Mouse (Mus musculus): ENCODE measurements at regions not wholly inside any gene's neighbourhood (a gene's known extent, or its start where the extent isn't known, plus 50 kb on each side); places are given as distances from the start of the nearest gene placed in this dataset.

GRCm38 (mm10) chr10:118501571-118501970 lies 60.7 kb downstream of the Ifng start:
- DNase-seq = no peak

GRCm38 (mm10) chr10:118504811-118505210 lies 64.0 kb downstream of the Ifng start:
- no peak for DNase-seq

- DNase-seq = no peak
Observed at GRCm38 (mm10) chr10:118506154-118506553, 65.3 kb downstream of the Ifng start.

GRCm38 (mm10) chr10:118507630-118508029 lies 66.8 kb downstream of the Ifng start:
- DNase-seq = peak; percentile 5

GRCm38 (mm10) chr10:118516839-118517238 lies 76.0 kb downstream of the Ifng start:
- DNase-seq = no peak

- no peak for DNase-seq
Observed at GRCm38 (mm10) chr10:118517995-118518394, 77.1 kb downstream of the Ifng start.

GRCm38 (mm10) chr10:118545966-118546365 lies 105.1 kb downstream of the Ifng start:
- DNase-seq = peak; percentile 6

- DNase-seq = no peak
Observed at GRCm38 (mm10) chr10:118550201-118550600, 109.4 kb downstream of the Ifng start.

GRCm38 (mm10) chr10:118558848-118559247 lies 118.0 kb downstream of the Ifng start:
- DNase-seq = no peak

GRCm38 (mm10) chr10:118564041-118564440 lies 123.2 kb downstream of the Ifng start:
- DNase-seq = no peak

- DNase-seq = no peak
Observed at GRCm38 (mm10) chr10:118564528-118565268, 123.9 kb downstream of the Ifng start.

- DNase-seq = no peak
Observed at GRCm38 (mm10) chr10:118568617-118569016, 127.8 kb downstream of the Ifng start.

GRCm38 (mm10) chr10:118569424-118569823 lies 128.6 kb downstream of the Ifng start:
- no peak for DNase-seq

GRCm38 (mm10) chr10:118573247-118573646 lies 132.4 kb downstream of the Ifng start:
- DNase-seq = no peak

- DNase-seq = no peak
Observed at GRCm38 (mm10) chr10:118575570-118575969, 134.7 kb downstream of the Ifng start.

GRCm38 (mm10) chr10:118581376-118581775 lies 140.5 kb downstream of the Ifng start:
- no peak for DNase-seq

GRCm38 (mm10) chr10:118585821-118586220 lies 145.0 kb downstream of the Ifng start:
- no peak for DNase-seq

GRCm38 (mm10) chr10:118588198-118588597 lies 147.4 kb downstream of the Ifng start:
- DNase-seq = no peak

GRCm38 (mm10) chr10:118592648-118593368 lies 152.0 kb downstream of the Ifng start:
- peak; percentile 92 for DNase-seq

GRCm38 (mm10) chr10:118596206-118596605 lies 155.4 kb downstream of the Ifng start:
- no peak for DNase-seq

- no peak for DNase-seq
Observed at GRCm38 (mm10) chr10:118598497-118598896, 157.7 kb downstream of the Ifng start.

GRCm38 (mm10) chr10:118599197-118599596 lies 158.4 kb downstream of the Ifng start:
- no peak for DNase-seq

GRCm38 (mm10) chr10:118599610-118600009 lies 158.8 kb downstream of the Ifng start:
- DNase-seq = no peak

- DNase-seq = no peak
Observed at GRCm38 (mm10) chr10:118602922-118603321, 162.1 kb downstream of the Ifng start.
